Mouse (Mus musculus) erythroblast, embryonic 14.5 days (primary cell): ENCODE measurements around the gene Cmtm4.

ENCODE experiments used
- GATA1 ChIP-seq: IDR thresholded peaks from 2 replicates; pipeline ENCODE4 v1.6.1; 2012; ENCODE audit warnings: low read length, inconsistent platforms, mixed read lengths
- TAL1 ChIP-seq: IDR thresholded peaks from 3 replicates; pipeline ENCODE4 v1.6.1; 2012; ENCODE audit warnings: low read length, inconsistent platforms, mixed read lengths

DNA sequence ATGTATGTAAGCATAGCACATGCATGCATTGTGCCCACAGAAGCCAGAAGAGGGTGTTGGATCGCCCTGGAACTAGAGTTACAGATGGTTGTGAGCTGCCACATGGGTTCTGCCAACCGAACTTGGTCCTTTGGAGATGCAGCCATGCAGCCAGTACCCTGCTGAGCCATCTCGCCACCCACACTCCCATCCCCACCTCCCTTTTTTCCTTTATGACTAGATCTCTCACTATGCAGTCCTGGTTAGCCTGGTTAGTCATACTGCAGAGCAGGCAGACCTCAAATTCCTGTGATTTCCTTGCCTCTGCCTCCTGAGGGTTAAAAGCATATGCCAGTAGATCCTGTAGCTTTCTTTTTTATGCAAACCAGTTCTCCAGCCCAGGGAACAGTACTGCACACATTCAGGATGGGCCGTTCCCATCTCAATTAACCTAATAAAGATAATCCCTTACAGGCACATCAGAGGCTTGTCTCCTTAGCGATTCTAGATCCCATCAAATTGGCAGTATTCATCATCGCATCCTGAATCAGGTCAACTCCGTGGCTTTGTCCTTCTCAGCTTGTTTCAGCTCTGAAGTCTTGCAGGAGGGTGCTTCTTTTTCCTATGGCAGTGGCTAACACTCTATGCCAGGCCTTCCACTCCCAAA is 15.1 kb upstream of the Cmtm4 start:
- TF ChIP-seq TAL1 (no peak), GATA1 (no peak)
